Mouse (Mus musculus) adrenal gland, postnatal 36 days (tissue): Measurements from ENCODE around the gene Cacna2d3. TPM values are rescaled to one million over a fixed set of nuclear protein-coding genes. Genes with fewer than 3 reads are reported as not detected.

ENCODE experiments used
- DNase-seq, 2 experiments: peaks; one replicate each; pipeline ENCODE4 v3.0.0; 2021; ENCODE audit warnings: mixed read lengths in 1 of 2
- total RNA-seq, 2 experiments: library from RNA; stranded (reverse); gene quantifications; 2 replicates each; pipeline ENCODE4 v1.2.3; 2021

Gene Cacna2d3
- total RNA-seq, 2 experiments from 2014 or later: 2.9 to 4.5 TPM

DNA sequence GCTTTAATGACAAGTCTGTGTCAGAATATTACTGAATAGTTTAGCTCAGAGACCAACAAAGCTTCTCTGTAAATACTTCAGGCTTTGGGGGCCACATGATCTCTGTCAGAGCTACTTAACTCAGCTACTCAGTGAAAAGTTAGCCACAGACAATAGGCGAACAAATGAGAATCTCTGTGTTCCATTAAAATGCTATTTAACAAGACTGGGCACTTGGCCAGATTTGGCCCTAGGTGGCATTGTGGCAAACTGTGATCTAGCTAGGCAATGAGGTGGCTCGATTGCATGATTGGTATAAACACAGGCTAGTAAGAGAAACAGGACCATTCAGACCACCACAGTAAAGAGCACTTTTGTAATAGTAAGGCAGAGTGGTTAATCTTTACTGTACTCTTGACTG, 478.1 kb downstream of the Cacna2d3 start:
- no peak for DNase-seq

DNA sequence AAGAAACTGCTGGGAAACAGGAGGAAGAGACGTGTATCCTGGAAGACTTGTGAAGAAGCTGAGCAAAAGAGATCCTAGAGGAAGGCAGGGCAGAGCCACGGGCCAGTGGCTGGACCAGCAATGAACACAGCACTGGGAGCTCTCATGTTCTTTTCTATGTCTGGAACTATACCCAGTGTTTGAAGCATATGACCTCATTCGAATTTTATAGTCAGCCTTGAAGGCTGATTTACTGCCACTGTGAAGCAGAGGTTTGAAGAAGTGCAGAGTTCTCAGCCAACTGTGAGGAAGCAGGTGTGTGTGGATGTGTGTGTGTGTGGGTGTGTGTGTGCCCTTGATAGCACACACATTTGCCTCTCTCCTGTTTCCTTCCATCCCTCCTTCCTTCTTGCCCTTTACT, 483.2 kb downstream of the Cacna2d3 start:
- peak in 1 of 2 experiments; percentile 14 for DNase-seq

DNA sequence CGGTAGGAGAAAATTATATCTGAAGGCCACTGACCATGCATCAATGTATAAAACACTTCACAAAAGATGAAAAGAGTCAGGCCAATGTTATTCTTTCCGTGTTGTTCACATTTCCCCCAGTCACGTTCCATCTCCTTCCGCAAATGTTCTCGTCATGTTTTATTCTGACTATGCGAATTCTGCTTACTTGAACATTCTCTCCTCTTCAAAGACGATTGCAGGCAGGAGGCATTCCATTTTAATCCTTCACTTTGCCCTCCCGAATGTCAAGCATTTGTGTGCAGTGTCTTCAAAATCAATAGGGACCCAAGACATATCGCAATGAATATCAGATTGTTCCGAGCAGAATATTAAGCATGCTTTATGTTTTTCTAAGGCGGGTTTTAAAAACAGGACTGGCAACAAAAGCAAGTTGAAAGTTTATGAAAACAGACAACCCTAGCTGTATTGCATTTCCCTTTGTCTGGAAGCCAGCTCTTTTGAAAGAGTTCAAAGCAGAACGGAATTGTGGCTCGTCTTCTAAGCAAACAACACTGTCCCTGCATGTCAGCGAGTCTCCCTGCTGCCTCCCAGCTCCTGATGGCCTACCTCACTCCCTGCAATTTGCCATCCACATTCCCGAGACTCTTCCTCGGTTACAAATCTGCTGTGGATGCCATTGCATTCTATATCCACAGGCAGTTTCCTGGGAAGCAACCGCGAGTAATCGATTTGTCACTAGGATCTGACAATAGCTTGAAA, 492.5 kb downstream of the Cacna2d3 start:
- no peak for DNase-seq

DNA sequence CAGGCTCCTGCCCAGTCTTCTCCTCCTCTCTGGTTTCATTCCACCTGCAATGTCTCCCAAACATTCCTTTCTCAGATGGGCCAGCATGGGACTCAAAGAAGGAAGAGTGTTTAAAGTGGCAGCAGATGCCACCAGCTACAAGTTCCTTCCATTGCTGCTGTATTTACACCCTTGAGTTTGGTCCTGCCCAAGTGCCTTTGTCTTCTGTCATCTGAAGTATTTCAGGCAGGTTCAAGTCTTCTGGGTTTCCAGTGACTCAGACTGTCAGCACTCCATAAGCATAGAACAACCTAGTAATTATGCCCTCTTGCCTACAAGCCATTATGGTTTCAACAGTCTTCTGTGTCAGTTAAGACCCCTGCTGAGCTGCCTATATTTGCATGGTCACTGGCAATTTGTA, 493.2 kb downstream of the Cacna2d3 start:
- DNase-seq: no peak

DNA sequence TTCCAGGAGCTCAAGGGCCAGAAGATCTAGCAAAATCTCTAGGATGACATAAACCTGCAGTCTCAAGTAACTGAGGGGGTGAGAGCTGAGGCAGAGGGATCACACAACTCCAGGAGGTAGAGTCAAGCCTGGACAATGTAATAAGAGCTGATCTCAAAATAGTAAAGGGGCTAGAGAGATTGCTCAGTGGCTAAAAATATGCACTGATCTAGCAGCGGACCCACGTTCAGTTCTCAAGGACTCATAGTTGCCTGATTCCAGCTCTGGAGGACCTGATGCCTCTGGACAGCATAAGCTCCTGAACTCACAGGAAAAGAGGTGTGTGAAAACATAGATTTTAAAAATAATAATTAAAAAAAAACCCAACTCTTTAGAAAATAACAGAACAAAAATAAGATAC, 493.7 kb downstream of the Cacna2d3 start:
- no peak for DNase-seq

DNA sequence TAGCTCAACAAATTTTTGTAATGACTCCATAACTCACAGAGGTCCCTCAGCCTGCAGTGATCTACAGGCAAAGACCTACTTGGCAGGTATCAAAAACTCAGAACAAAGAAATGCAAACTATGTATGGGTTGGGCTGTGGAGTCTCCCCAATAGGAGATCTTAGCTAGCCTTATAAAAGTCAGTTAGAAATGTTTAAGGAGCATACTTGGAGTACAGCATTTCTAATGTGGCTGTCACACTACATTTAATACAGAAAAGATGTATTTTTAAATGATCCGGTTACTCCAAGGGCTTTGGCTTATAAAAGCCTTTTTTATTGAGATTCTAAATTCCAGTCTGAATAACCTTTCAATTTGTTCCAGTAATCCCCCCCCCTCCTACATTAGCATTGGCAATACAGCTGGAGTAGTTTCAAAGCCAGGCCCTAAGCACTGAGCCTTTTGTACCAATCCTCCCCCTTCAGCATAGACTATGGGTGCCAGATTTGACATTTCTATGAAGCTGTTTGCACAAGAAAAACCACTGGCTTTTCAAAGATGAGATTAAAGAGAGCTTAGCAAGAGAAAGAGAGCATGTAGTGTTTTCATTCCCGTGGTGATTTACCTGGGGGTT, 495.8 kb downstream of the Cacna2d3 start:
- no peak for DNase-seq

DNA sequence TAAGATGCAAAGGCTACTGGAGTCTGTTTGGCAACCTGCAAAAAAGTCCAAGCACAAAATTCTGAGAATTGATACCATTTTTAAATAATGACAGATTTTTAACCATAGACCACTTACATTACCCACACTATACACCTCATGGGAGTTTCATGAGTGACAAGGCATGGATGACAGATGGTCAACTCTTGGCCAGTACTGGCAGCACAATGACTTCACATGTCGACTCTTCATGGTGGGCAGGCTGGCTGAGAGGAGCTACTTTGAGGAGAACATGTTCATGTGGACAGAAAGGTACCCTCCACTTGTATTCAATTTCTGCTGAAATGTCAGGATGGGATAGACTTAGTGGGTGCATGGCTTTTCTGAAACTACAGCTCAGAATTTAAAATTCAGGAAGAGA, 498.7 kb downstream of the Cacna2d3 start:
- DNase-seq: no peak

DNA sequence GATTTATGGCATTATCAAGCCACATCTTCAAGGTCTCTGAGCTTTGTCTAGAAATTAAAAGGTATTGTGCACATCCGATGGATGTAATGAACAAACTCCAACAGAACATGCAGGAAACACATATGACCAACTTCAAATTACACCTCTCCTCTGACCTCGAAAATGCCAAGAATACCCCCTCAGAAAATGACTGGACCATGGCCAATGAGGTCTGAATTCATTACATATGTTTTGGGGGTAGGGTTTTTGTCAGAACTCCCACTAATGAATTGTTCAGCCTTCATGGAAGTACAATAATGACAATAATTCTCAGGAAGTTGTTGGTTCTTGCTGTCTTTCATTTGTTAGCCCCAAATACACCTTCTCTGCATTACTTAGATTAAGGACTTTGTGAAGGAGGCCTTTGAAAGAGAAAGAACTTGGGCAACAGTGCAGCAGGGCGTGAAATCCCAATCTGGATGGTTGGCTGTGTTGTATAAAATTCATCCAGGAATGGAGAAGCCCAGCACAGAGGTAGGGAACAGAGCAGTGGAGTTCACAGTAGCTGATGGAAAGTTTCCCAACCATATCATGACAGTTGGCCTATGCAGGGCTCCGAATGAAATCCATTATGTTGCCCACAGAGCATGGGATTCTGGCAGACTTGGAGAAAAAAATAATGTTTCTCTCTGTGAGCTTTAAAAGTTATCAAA, 499.3 kb downstream of the Cacna2d3 start:
- no peak for DNase-seq

DNA sequence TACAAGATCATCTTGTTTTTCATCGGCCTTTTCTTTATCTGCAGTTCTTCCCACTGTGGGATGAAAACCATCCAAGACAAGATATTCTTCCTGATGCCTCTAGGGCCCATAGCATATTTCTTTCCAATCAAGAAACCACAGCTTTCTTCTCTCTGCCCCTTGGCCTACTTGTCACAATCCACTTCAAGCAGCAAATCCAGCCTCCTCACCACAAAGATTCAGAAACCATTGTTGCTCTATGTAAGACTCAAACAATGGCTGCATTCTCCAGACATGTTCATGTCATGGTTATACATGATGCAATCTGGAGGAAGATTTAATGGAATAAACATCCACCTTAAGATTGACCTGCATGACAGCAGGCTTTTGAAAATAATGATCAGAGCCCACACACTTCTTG, 505.6 kb downstream of the Cacna2d3 start:
- DNase-seq: no peak

DNA sequence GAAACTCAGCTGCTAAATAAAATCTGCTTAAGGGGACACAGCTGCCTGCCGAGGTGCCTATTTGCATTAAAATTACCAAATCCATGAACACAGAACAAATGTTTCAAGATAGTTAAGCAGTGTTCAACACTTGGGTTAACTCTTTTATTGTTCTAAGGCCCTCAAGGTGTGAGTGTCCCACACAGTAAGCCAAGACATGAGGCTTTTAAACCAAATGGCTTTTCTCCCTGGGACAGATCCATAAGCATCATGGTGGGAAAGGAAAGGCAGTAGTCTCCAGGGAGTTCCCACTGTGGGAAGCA, 516.7 kb downstream of the Cacna2d3 start:
- DNase-seq: no peak

DNA sequence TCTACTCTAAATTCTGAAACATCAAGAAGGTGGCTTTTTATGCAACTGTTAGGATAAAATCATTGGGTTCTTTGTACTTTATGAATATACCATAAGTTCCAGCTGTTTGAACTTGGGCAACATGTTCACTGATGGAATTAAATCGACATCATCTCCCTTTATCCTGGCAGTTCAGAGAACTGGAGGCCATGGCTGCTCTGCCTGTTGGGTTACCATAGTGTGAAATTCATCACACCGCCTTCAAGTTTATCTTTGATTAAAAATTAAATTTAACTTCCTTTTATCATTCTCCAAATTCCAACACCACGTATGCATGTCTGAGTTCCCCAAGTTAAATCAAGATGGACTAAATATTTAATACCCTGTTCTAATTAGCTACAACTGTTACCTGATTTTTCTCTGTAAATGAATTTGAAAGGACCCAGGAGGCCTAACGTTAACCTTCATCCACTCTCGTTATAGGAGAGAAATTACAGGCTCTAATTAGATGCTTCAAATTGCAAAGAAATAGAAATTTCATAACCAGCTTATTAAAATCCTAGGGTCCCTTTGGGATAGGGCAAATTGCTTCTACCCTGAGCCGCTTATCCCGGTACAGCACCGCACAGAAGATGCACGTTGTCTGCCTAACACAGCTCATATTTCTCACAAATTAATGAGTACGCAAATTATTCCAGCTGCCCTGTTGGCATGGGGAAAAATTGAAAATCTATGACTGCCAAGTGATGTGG, 517.3 kb downstream of the Cacna2d3 start:
- no peak for DNase-seq

DNA sequence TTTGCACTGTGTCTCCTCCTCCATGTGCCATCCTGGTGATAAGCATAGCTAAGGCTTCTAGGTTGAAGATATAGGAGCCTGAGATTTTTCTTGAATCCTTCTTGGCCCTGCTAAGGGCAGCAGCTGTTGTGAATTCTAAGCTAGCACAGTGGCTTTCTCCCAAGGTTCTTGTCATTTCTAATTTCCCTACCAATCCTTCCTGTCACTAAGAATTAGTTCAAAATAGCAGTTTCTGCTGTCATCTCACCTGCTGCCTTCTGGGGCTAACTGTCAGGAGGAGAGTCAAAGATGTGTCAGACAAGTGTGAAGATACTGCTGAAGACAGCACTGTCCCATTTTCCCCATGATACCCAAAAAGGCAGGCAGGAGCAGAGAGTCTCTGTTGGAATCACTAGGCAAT, 525.5 kb downstream of the Cacna2d3 start:
- DNase-seq: no peak

DNA sequence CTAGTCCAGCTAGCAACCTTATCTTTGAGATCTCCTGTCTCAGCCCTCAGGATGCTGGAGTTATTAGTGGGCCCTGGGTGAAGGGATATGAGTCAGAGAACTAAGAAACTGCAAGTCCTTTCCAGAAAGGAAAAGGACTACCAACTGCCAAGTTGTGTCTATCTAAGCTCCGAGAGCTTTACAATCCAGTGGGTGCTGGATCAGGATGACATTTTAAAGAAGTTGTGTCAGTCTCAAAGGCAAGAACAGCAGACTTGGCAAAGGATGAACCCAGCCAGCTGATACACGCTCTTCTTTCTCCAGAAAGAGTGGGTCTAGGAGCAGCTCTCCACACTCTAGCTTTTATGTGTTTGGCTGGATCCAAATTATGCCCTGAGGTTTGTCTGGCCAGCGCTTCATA, 530.2 kb downstream of the Cacna2d3 start:
- DNase-seq: no peak

DNA sequence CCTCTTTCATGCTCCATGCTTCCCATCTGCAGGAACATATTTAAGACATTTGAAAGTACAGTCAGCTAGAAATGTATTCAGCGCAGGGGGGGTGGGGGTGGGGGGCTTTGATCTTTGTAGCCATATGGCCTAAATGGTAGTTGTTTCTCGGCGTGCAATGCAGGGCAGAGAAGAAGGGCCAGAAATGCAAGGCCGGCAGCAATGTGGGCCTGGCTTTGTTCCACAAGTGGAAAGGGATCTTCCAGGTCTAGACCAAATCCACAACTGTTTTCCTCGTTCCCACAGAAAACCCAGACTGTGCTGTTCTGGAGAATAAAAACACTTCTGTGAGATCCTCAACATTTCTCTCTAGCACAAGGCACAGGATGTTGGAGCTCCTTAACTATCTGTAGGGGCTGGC, 537.9 kb downstream of the Cacna2d3 start:
- DNase-seq: no peak

DNA sequence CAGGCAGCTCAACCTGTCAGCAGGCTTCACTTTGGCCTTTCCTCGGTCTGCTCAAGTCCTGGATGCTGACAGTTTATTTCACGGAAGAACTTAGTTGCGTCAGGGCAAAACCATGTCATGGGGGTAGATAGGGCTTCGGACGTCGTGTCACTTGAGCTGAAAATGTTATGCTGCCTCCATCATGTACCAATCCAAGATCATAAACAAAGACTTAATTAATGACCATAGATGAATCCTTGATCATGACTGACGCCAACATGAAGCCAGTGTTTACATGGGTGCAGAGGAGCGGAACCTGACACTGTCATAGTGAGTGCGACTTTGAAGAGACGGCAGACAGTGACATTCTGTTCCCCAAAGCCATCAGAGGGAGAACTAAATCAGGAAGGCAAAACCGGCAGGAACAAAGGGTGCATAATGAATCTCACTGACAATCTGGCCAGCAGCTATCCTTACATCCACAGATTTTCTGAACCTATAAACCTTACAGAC, 542.2 kb downstream of the Cacna2d3 start:
- DNase-seq: no peak

DNA sequence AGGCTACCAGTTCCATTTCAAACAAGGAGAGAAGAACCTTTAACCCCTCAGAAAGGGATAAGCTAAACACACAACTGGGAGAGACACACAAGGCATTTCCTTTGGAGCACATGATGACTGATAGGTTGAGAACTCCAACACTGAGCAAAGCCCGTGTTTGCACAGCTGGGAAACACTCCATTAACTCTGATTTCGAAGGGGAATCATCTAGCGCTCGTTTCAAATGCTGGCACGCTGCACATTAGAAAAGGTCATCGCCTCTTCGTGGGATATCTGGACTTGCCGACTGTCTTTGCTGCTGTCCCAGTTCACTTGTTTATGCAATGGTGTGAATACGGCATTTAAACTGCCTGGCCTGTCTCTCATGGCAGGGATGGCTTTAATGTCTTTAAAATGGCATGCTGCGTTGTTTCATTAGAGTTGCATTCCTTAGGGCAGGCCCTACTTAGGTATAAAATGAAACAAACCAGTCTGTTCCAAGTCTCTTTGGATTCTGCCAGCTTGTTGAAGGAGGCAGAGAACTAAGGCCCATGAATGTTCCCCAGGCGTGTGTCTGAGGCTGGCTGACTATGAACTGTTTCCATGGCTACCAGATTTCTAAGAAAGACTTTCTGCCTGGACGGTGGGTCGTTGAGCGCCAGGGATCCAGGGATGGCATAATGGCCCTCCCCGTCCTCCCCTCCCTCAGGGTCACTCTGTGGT, 542.8 kb downstream of the Cacna2d3 start:
- DNase-seq: peak in 1 of 2 experiments; percentile 2

DNA sequence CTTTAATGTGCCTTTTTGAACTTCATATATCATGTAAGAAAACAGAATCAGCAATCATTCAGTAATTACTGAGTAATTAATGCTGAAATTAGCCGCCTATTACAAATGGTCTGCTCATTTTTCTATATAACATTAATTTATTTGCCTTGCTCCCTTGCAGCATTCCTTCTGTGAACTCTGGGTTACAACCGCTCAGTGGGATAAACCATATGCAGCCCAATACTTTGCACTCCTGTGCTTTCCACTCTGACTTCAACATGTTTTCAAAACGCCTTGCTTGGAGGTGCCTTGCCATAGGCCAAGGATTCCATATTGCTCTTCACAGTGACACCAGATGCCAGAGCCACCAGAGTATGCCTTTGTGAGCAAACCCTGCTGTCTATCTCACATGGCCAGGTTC, 546.9 kb downstream of the Cacna2d3 start:
- DNase-seq: no peak

DNA sequence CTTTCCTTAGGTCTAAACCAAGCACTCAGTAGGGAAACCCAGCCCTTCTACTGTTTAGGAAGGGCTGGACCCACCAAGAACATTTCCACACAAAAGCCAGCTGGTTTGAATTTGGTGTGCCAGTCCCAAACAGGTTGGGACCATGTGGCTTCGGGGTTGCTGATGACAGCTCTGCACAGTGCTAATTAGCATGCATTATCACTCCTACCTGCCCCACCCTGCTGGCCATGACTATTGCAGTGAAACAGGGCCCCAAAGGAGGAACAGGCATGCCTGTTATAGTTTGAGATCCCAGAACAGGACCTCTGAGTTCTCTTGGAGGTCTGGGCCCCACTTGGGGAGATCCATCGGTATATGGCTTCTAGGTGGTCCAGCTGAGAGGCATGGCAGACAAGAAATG, 549.5 kb downstream of the Cacna2d3 start:
- DNase-seq: no peak

DNA sequence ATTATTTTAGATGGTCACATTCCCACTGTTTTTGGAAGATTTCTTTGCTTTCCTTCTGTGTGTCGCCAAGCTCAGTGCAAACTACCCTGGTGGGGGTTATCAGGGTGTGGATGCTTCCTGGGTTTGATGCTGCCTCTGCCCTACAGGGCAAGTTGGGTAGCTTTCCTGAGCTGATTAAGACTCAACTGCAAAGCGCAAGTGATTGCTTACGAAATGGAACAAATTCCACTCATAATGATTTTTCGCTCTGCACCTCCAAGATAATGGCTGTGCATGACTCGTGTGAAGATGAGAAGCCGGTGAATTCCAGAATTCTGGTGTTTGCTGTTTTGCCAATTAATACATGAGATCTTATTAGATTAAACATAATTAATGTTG, 557.0 kb downstream of the Cacna2d3 start:
- DNase-seq: no peak

DNA sequence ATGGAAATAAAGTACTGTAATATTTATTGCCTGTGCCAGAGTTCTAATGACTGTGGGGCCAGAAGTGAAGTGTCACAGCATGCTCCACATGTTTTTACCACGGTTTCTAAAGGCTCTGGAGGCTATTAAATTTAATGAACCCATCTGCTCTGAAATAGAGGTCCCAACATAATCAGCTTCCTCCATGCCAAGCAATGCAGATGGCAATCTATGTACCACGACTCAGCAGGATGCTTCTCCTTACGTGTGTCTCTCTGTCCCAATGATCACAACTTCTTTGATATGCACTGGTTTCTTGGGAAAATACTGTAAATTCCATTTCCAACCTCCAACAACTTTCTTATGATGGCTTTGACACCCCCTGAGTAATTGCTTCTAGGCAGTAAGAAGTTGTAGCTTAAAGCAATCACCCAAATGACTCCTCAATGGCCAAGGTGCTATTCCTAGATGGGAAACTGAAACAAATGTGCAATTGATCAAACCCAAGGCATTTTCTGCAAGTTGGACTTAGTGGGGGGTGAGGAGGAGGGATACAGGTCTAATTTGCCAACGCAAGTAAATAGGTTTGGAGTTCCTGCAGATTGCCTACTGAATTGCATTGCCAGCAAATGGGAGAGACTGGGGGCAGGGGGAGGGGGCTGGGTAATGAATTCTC, 557.5 kb downstream of the Cacna2d3 start:
- DNase-seq: no peak

DNA sequence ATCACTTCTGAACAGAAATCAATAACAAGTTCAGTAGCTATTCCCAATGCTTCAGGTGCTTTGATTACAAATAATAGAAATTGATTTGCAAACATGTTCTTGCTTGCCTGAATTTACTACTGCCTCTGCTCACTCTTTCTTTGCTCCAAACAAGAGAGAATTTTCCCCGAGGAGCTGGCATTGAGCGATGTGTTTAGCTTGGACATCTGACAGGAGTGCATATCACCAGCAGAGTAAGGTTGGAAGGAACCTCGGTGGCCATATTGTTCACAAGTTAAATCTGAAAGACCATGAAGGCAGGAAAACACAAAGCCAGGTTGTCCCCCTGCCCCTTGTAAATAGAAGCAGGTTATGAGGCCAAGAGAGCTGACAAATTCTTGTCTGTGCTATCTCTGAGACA, 561.9 kb downstream of the Cacna2d3 start:
- no peak for DNase-seq

DNA sequence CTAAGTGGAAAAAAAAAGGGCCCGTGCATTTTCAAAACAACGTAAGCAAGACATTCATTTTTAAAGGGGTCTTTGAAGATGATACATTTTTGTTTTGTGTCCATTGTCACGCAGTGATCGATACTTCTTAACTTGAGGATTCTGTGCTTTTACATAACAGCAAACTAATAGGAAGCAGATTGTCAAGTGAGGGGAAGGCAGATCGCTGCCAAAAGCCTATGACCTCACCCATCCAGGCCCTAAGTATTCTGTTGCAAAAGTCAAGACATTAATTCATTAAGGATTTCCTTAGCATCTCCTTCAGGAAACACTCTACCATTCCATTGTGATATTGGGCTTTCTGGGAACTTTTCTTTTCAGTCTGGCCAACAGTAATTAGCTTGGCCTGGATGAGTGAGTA, 564.6 kb downstream of the Cacna2d3 start:
- DNase-seq: no peak
